Mouse (Mus musculus) cortical plate, adult 2 months (tissue): ENCODE measurements around the gene Gypa.

Experiments used
- CTCF ChIP-seq: fragments of 200-500 bp; IDR thresholded peaks from 2 replicates; pipeline ENCODE4 v1.5.1; 2011; ENCODE audit warnings: mild to moderate bottlenecking, control low read depth, low read length; ENCODE audit not compliant: insufficient read depth; ENCODE audit errors: extremely low read depth
- POLR2A ChIP-seq: fragments of 200-500 bp; IDR thresholded peaks from 2 replicates; pipeline ENCODE4 v1.6.1; 2011; ENCODE audit warnings: mild to moderate bottlenecking, low read length, control low read depth; ENCODE audit not compliant: insufficient read depth; ENCODE audit errors: extremely low read depth

DNA sequence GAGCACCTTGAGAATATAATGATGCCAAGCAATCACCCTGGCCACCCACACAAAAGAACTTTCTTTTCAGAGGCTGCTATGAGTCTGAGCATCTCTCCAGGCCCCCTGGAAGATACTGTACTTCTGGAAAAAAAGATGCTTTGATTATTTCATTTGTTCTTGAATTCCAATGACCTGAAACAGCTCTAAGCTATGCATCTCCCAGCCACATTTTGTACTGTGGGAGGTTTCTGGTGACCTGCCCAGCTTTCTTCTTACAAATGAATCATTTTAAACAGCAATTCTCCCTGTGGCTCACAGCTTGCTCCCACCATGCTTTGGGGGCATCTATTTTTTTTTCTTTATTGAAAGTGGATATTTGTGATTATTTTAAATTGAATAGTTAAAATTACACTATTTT lies 56.9 kb downstream of the Gypa start:
- no peak for TF ChIP-seq CTCF
- no peak for TF ChIP-seq POLR2A
